Mouse (Mus musculus) lung, postnatal 0 days (tissue): ENCODE data around the gene Rims4.

ENCODE experiments used
- CTCF ChIP-seq: IDR thresholded peaks from 2 replicates; pipeline ENCODE4 v1.5.1; 2016; ENCODE audit warnings: antibody characterized with exemption, mild to moderate bottlenecking
- EP300 ChIP-seq: IDR thresholded peaks from 2 replicates; pipeline ENCODE4 v1.6.1; 2016; ENCODE audit warnings: antibody characterized with exemption, mild to moderate bottlenecking, control low read depth

- no peak for TF ChIP-seq CTCF
- TF ChIP-seq EP300: no peak
Measured at GRCm38 (mm10) chr2:163899910-163900411, 18.5 kb downstream of the Rims4 start.
